Mouse (Mus musculus): ENCODE measurements around the gene Cyb5d1.
"Not testable (repeated sequence)": the region's sequence is repeated elsewhere in the genome, so short reads cannot be mapped to it uniquely, and the experiment has no call there.

Cyb5d1 gene

GRCm38 (mm10) chr11:69403691-69404594 lies 8.5 kb upstream of the Cyb5d1 start:
- no peak for DNase-seq (ENCODE audit: low spot score in 2 of 2)

- DNase-seq (ENCODE audit: low spot score in 2 of 2), result no peak
These were observed 6.6 kb upstream of the Cyb5d1 start for GRCm38 (mm10) chr11:69401987-69402386.

- DNase-seq (ENCODE audit: low spot score in 2 of 2), result peak; percentile 63 to 84
These were observed 5.8 kb upstream of the Cyb5d1 start for GRCm38 (mm10) chr11:69401210-69401637.

GRCm38 (mm10) chr11:69400083-69400850 lies 4.8 kb upstream of the Cyb5d1 start:
- DNase-seq (ENCODE audit: low spot score in 2 of 2), result no peak

- DNase-seq (ENCODE audit: low spot score in 2 of 2), result peak in 1 of 2 experiments; percentile 26
These were observed 4.0 kb upstream of the Cyb5d1 start for GRCm38 (mm10) chr11:69399201-69400082.

- no peak for DNase-seq (ENCODE audit: low spot score in 2 of 2)
These were observed 3.2 kb upstream of the Cyb5d1 start for GRCm38 (mm10) chr11:69398486-69399200.

- peak in 1 of 2 experiments; percentile 22 for DNase-seq (ENCODE audit: low spot score in 2 of 2)
These were observed 2.6 kb upstream of the Cyb5d1 start, which contains the start of gene Tmem88 for GRCm38 (mm10) chr11:69398059-69398458. Gene Tmem88, minus strand, starts transcription at chr11:69398234.

- DNase-seq (ENCODE audit: low spot score in 2 of 2), result peak in 1 of 2 experiments; percentile 19
These were observed 2.2 kb upstream of the Cyb5d1 start for GRCm38 (mm10) chr11:69397581-69398057.

- no peak for DNase-seq (ENCODE audit: low spot score in 2 of 2)
These were observed 1.3 kb upstream of the Cyb5d1 start for GRCm38 (mm10) chr11:69396772-69397171.

- DNase-seq (ENCODE audit: low spot score in 2 of 2), result peak in 1 of 2 experiments; percentile 91
These were observed 373 bp upstream of the Cyb5d1 start for GRCm38 (mm10) chr11:69395634-69396373.

GRCm38 (mm10) chr11:69394591-69395167 lies 752 bp downstream of the Cyb5d1 start:
- not testable (repeated sequence) for DNase-seq (ENCODE audit: low spot score in 2 of 2)

GRCm38 (mm10) chr11:69390400-69391034 lies 4.9 kb downstream of the Cyb5d1 start:
- peak in 1 of 2 experiments; percentile 73 for DNase-seq (ENCODE audit: low spot score in 2 of 2)

GRCm38 (mm10) chr11:69389531-69390399 lies 5.7 kb downstream of the Cyb5d1 start:
- no peak for DNase-seq (ENCODE audit: low spot score in 2 of 2)

- no peak for DNase-seq (ENCODE audit: low spot score in 2 of 2)
These were observed 6.8 kb downstream of the Cyb5d1 start for GRCm38 (mm10) chr11:69388680-69389079.

GRCm38 (mm10) chr11:69386758-69387157 lies 8.7 kb downstream of the Cyb5d1 start:
- DNase-seq (ENCODE audit: low spot score in 2 of 2), result no peak

GRCm38 (mm10) chr11:69384979-69385378 lies 10.5 kb downstream of the Cyb5d1 start:
- DNase-seq (ENCODE audit: low spot score in 2 of 2), result no peak

GRCm38 (mm10) chr11:69382478-69383105 lies 12.8 kb downstream of the Cyb5d1 start:
- DNase-seq (ENCODE audit: low spot score in 2 of 2), result no peak

- no peak for DNase-seq (ENCODE audit: low spot score in 2 of 2)
These were observed 14.1 kb downstream of the Cyb5d1 start for GRCm38 (mm10) chr11:69381356-69381755.

Data from cerebellum, postnatal 4 days (tissue).